Mouse (Mus musculus): ENCODE data around the gene Wdr83os.
"Not testable (repeated sequence)": the region's sequence is repeated elsewhere in the genome, so short reads cannot be mapped to it uniquely, and the experiment has no call there.

The Wdr83os gene

DNA sequence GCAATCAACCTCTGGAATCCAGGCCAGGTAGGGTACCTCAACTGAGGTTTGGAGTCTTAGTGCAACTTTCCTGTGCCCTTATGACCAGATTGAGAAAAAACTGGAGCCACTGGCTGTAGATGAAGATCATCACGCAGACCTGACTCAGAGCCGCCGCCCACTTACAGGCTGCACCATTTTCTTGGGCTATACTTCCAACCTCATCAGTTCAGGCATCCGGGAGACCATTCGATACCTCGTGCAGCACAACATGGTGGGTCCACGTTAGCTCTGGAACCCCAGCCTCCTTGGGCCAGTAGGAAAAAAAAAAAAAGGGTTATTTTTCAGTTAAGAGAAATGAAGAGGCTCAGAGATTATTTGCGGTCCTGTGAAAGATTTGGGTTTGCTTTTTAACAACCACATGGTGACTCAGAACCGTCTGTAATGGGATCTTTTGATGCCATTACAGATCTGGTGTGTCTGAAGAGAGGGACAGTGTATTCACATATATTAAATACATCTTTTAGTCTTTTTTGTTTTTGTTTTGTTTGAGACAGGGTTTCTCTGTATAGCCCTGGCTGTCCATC, 8.1 kb upstream of the Wdr83os start:
- DNase-seq (ENCODE audit: low spot score in 2 of 2), result no peak

DNA sequence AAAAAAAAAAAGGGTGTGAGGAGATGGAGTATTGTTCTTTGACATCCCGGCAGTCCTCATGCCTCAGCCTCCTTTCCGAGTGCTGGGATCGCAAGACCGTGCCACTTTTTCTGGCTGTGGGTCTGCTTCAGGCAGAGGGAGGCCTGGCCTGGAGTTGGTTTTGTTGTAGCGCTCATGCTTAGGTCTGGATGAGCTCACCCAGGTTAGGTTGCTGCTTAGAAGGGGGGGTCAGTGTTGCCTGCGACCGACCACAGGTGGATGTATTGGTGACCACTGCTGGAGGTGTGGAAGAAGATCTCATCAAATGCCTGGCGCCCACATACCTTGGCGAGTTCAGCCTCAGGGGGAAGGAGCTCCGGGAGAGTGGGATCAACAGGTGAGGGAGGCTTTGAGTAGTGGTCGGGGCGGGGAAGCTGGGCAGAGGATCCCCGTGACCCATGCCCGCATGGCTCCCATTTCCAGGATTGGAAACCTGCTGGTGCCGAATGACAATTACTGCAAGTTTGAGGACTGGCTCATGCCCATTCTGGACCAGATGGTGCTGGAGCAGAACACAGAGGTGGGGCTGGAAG, 7.4 kb upstream of the Wdr83os start:
- DNase-seq (ENCODE audit: low spot score in 2 of 2), result no peak

DNA sequence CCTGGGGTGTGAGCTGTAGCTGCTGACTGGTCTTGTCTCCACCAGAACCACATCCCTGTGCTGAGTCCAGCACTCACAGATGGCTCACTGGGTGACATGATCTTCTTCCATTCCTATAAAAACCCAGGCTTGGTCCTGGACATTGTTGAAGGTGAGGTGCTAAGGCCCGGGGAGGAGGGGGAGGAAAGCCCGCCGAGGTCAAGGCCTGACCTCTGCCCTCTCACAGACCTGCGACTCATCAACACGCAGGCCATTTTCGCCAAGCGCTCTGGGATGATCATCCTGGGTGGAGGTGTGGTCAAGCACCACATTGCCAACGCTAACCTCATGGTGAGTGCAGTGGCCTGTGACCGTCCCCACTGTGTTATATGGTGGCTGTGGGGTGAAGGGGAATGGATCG, 6.4 kb upstream of the Wdr83os start:
- no peak for DNase-seq (ENCODE audit: low spot score in 2 of 2)

DNA sequence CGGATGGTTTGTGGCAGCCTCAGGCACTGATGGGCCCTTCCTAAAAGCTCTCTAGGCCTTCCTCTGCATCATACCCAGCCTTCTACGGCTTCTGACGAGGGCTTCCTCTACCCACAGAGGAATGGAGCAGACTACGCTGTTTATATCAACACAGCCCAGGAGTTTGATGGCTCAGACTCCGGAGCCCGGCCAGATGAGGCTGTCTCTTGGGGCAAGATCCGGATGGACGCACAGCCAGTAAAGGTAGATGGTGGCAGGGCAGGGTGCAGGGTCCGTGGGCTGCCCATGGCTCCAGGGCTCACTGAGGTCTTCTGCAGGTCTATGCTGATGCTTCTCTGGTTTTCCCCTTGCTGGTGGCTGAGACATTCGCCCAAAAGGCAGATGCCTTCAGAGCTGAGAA, 5.9 kb upstream of the Wdr83os start:
- DNase-seq (ENCODE audit: low spot score in 2 of 2), result no peak

- DNase-seq (ENCODE audit: low spot score in 2 of 2), result peak in 1 of 2 experiments; percentile 44
Measured at GRCm38 (mm10) chr8:85076001-85076400, 4.5 kb upstream of the Wdr83os start.

- peak; percentile 49 to 59 for DNase-seq (ENCODE audit: low spot score in 2 of 2)
Measured at GRCm38 (mm10) chr8:85076993-85077392, 3.5 kb upstream of the Wdr83os start.

DNA sequence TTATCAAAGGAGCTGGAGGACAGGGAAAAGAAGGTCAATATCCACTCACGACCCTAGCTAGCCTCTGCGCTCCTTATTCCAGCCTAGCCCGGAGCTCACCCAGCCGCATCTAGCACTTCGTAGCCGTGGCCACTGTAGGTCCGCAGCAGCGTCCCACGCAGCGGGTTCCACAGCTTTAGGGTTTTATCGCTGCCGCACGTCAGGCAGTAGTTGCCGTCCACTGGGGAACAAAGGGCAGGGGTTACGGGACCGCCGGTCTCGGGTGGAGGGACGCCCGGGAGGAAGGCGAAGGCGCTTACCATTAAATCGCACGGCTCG, 367 bp upstream of the Wdr83os start:
- DNase-seq (ENCODE audit: low spot score in 2 of 2), result no peak

DNA sequence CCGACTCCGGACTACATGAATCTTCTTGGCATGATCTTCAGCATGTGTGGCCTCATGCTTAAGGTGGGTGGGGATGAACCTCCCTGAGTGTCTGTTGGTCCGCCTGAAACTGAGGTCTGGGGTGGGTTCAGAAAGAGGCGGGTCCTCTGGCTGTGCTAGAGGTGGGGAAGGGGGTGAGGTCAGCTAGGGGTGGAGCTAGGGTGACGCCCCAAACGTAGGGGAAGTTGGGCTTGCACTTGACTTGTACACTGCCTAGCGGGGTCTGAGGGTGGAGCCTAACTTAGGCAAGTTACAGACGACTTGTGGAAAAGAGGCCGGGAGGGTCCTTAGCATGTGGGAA, 646 bp downstream of the Wdr83os start, which contains the start of gene Wdr83:
Wdr83 (minus strand) TSS at position 91 of the 340 bp plus-strand sequence.
- DNase-seq (ENCODE audit: low spot score in 2 of 2), result peak in 1 of 2 experiments; percentile 29

DNA sequence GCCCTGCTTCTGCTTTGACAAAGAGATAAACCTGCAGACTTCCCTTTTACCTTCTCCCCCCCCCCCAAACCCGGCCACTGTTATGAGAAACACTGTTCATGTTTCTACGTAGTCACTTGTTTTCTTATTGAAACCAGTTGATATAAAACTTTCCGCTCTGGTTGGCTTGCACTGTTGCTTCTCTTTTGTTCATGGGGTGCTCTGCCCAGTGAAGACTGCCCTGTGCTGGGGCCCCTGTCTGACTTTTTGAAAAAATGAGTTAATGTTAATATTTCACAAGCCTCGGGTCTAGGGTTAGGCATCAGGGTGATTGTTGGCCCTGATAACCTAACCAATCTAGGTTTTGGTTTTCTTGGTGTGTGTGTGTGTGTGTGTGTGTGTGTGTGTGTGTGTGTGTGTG, 1.6 kb downstream of the Wdr83os start:
- not testable (repeated sequence) for DNase-seq (ENCODE audit: low spot score in 2 of 2)

DNA sequence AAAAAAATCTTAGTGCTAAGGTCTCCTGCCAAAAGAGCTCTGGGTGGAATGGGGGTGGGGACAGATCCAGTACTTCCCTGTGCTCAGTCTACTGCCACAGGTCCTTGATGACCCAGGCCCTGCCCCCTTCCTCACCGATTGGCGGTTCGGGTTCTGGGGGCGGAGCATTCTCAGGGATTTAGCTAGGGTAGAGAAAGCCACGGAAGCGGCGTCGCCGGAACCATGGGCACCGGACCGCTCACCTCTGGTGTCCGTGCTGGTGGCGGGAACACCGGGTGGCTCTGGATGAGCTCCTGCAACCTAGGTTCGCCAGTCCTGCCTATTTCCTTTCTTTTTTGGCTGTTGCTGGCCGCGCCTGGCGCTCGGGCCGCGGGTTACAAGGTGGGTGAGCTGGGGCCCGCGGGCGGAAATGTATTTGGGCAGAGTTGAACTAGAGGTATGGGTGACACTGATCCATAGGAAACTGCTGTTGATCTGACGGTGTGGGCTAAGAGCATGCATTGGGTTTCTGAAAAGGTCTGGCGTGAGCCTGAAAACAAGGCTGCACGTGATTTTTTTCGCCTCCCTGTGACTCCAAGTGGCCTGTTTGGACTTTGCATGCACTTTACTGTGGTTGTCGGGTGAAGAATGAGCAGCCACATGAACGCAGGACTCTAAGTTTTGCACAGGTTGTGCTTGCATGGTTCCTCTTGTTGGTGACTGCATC, 2.7 kb downstream of the Wdr83os start, which contains the start of gene Man2b1:
Man2b1 (plus strand) TSS at position 163 of the 706 bp plus-strand sequence.
- DNase-seq (ENCODE audit: low spot score in 2 of 2), result peak; percentile 82 to 89

GRCm38 (mm10) chr8:85084633-85085032, 4.1 kb downstream of the Wdr83os start:
- no peak for DNase-seq (ENCODE audit: low spot score in 2 of 2)

- DNase-seq (ENCODE audit: low spot score in 2 of 2), result no peak
Measured at GRCm38 (mm10) chr8:85086238-85086637, 5.7 kb downstream of the Wdr83os start.

DNA sequence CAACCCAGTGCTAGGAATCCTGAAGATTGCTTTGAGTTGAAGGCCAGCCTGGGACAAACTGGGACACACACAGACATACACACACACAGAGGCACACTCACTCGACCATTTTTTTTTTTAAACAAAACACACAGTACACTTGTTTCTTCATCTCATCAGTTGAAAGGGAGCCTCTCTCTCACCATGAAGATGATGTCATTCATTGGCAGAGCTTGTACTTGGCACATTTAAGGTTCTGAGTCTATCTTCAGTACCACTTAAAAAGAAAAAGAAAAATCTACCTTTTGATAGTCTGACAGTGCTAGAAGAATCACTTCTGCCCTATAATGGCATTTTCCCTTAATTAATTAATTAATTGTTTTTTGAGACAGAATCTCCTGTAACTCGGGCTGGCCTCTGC, 8.2 kb downstream of the Wdr83os start:
- DNase-seq (ENCODE audit: low spot score in 2 of 2), result no peak

DNA sequence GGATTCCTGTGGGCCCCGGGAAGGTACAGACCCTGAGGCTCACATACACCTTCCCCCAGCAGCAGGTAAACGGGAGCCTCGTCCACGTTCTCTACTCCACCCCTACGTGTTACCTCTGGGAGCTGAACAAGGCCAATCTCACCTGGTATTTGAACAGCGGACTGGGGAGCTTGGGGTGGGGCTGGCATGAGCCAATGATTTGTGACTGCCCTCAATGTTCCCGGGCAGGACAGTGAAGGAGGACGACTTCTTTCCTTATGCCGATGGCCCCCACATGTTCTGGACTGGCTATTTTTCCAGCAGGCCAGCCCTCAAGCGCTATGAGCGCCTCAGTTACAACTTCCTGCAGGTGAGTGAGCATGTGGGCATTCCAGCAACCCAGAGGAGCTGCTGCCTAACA, 10.3 kb downstream of the Wdr83os start:
- no peak for DNase-seq (ENCODE audit: low spot score in 2 of 2)

GRCm38 (mm10) chr8:85091526-85092090, 11.1 kb downstream of the Wdr83os start:
- DNase-seq (ENCODE audit: low spot score in 2 of 2), result no peak

GRCm38 (mm10) chr8:85095051-85095450, 14.5 kb downstream of the Wdr83os start:
- no peak for DNase-seq (ENCODE audit: low spot score in 2 of 2)

- DNase-seq (ENCODE audit: low spot score in 2 of 2), result no peak
Measured at GRCm38 (mm10) chr8:85095566-85095965, 15.0 kb downstream of the Wdr83os start.

DNA sequence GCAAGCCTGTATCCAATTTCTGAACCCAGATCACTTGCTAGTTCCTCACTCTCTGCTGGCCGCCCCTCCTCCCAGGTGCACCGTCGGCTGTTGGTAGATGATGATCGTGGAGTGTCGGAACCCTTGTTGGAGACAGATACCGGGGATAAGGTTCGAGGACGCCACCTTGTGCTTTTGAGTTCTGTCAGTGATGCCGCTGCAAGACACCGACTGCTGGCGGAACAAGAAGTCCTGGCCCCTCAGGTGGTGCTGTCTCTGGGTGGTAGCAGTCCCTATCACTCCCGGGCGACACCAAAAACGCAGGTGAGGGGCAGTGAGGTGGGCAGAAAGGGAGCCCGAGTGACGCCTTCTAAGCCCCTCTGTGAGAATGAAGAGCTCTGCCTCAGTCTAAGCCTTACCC, 15.7 kb downstream of the Wdr83os start:
- DNase-seq (ENCODE audit: low spot score in 2 of 2), result no peak

DNA sequence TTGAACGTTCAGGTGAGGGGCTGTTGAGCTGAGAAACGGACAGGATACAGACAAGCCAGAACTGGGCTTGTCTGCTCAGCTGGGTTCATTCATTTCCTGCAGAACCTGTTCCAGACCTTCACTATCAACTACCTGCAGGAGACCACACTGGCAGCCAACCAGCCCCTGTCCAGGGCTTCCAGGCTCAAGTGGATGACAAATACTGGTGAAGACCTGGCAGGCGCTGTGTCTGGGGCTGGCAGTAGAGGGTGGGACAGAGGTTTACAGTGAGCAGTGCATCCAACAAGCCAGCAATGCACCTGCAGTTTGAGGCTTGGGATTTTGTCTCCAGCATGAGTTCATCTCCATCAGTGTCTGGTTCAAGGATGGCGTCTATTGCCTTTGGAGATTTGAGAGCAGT, 16.3 kb downstream of the Wdr83os start:
- no peak for DNase-seq (ENCODE audit: low spot score in 2 of 2)

GRCm38 (mm10) chr8:85100076-85100665, 19.6 kb downstream of the Wdr83os start:
- no peak for DNase-seq (ENCODE audit: low spot score in 2 of 2)

DNA sequence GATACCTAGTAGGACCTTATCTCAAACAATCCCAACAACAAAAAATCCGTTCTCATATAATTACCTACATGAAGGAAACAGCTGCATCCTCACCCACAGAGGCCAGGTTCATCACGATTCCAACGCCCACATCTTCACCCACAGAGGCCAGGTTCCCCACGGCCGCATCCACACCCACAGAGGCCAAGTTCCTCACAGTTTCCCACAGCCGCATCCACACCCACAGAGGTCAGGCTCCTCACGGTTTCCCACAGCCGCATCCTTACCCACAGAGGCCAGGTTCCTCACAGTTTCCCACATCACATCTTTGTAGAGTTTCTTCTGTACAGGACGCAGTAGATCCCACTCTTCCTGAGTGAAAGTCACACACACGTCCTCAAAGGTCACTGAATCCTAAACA, 32.7 kb downstream of the Wdr83os start:
- no peak for DNase-seq (ENCODE audit: low spot score in 2 of 2)

GRCm38 (mm10) chr8:85115501-85115900, 35.0 kb downstream of the Wdr83os start:
- DNase-seq (ENCODE audit: low spot score in 2 of 2), result no peak

GRCm38 (mm10) chr8:85116984-85117383, 36.4 kb downstream of the Wdr83os start:
- no peak for DNase-seq (ENCODE audit: low spot score in 2 of 2)

Measured in urinary bladder, adult 18-20 months (tissue).